Mouse (Mus musculus): Measurements from ENCODE around the gene Coro1b. TPM values are rescaled to one million over a fixed set of nuclear protein-coding genes. Genes with fewer than 3 reads are reported as not detected.
A peak's percentile ranks its signal among the peaks of the same experiment; 100 is the strongest.
"Not testable (repeated sequence)": the region's sequence is repeated elsewhere in the genome, so short reads cannot be mapped to it uniquely, and the experiment has no call there.

Coro1b gene
- polyA plus RNA-seq, 1 experiment from 2014 or later: 143 TPM

DNA sequence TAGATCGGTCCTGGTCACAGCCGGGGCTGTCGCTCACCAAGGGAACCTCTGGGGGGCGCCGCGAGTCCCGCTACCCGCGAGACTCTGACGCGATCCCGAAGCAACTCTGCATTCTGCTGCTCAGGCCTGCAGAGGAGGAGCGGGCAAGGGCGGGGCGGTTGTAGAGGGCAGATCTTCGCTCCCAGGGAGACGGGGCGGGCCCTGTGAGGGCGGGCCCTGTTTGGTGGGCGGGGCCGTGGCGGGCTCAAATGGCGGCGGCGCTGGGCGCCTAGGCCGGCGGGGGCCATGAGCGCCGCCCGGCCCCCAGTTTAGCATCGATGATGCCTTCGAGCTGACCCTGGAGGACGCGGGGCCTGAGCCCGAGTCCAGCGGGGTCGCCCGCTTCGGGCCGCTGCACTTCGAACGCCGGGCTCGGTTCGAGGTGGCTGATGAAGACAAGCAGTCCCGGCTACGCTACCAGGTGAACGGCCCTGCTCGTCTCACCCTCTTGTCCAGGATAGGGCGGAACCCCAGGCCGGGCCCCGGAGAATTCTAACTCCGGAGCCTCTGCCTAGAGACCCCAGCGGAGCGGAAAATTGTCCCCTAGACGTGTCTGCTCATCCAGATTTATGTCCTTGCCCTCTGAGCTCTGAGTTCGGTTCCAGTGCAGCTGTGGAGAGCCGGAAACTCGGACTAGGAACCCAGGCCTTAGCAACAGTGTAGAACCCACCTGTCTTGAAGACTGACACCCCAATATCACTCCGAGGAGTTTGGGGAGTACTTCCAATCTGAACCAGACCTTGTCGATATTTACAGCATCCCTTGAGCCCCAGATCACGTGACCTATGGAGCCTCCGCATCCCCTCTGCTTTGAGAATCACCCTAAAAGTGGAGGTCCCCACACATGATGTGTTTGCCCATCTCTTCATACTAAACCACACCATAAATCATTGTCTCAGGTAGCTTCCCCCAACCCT lies 22.4 kb upstream of the Coro1b start, which contains the start of gene Aip:
Aip (minus strand) TSS at position 118 of the 956 bp plus-strand sequence.
- Histone ChIP-seq H3K36me3 (ENCODE audit: control insufficient read depth, insufficient read depth) (peaks cover 5% of the 10 kb centered on the region; the same call in 1 of the 2 replicates), H3K4me2 (ENCODE audit: low read length) (peak within 1 kb of the TSS; percentile 68), H3K9me3 (ENCODE audit: control insufficient read depth, low read length) (no peaks in the 10 kb centered on the region), H3K4me1 (replicated peaks; ENCODE audit: control insufficient read depth, insufficient read depth, low read length) (peaks cover 13% of the 10 kb centered on the region), H3K4me3 (replicated peaks; ENCODE audit: low read length) (peak within 1 kb of the TSS; percentile 75), H3K27me3 (replicated peaks; ENCODE audit: control insufficient read depth, insufficient read depth, low read length) (no peaks in the 10 kb centered on the region), H3K9ac (replicated peaks; ENCODE audit: low read depth, low read length) (peak within 1 kb of the TSS; percentile 78), H3K27ac (ENCODE audit: low read length) (peak within 1 kb of the TSS; percentile 19; the same call in 1 of the 2 replicates)
- ATAC-seq: peak; percentile 93
- WGBS: under 1% methylated on average over 59 of the region's 64 CpGs

DNA sequence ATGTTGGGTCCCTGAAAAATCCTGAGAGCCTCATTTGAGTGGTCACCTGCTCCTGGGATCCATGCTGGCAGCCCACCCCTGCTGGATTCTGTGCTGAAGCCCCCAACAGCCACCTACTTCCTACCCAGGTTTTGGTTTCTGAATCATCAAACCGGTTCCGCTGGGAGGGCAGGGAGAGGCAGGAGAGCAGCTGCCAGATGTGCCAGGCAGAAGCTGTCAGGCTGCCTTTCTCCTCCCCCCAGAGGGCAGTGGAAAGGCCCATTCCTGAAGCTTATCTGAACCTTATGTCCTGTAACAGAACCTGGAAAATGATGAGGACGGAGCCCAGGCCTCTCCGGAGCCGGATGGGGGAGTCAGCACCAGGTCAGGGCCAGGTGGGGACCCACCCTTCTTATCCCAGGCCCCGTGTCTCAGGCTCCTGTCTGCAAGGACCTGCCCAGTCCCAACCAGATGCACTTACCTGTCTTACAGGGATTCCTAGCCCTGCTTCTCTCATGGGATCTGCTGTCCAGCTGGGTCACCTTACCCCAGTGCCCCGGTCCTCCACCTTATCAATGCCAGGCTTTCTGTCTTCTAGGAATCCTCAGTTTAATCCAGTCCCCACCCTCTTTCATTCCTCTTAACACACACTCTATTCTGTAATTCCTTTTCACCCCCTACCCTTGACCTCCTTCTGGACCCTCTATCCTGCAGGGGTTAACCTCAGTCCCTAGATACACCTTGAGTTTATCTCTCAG lies 21.5 kb upstream of the Coro1b start:
- WGBS: 61% methylated on average over 7 of the region's 7 CpGs
- Histone ChIP-seq H3K4me3 (replicated peaks; ENCODE audit: low read length) (peak overlapping the region; percentile 75), H3K27ac (ENCODE audit: low read length) (no peak overlapping the region), H3K9me3 (ENCODE audit: control insufficient read depth, low read length) (no peaks in the 10 kb centered on the region), H3K36me3 (ENCODE audit: control insufficient read depth, insufficient read depth) (peaks cover 12% of the 10 kb centered on the region), H3K27me3 (replicated peaks; ENCODE audit: control insufficient read depth, insufficient read depth, low read length) (no peaks in the 10 kb centered on the region), H3K9ac (replicated peaks; ENCODE audit: low read depth, low read length) (peak overlapping the region; percentile 78), H3K4me2 (ENCODE audit: low read length) (peak overlapping the region; percentile 68), H3K4me1 (replicated peaks; ENCODE audit: control insufficient read depth, insufficient read depth, low read length) (peaks cover 13% of the 10 kb centered on the region)
- no peak for ATAC-seq

DNA sequence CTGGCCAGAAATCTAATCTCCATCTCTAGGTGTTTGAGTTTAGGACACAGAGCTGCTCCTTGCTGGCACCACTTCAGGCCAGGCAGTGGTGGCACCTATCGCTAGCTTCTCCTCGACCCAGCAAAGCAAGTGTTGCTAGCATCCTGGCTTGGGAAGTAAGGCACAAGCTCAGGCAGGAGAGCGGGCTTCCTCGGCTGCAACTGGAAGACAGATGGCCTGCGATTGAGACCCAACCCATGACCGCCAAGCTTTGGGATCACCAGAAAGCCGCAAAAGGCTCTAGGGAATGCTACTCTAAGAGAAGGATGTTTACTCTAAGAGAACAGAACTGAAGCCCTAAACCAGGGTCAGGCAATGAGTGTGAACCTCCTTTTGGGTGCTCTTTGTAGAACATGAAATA lies 19.0 kb upstream of the Coro1b start:
- WGBS: 97% methylated on average over 7 of the region's 7 CpGs
- H3K27me3 ChIP-seq (replicated peaks; ENCODE audit: control insufficient read depth, insufficient read depth, low read length): no peaks in the 10 kb centered on the region
- H3K36me3 ChIP-seq (ENCODE audit: control insufficient read depth, insufficient read depth): peaks cover 16% of the 10 kb centered on the region
- no peaks in the 10 kb centered on the region for H3K9me3 ChIP-seq (ENCODE audit: control insufficient read depth, low read length)
- no peak overlapping the region for H3K4me3 ChIP-seq (replicated peaks; ENCODE audit: low read length)
- ATAC-seq: no peak
- no peak overlapping the region for H3K27ac ChIP-seq (ENCODE audit: low read length)
- peaks cover 13% of the 10 kb centered on the region for H3K4me1 ChIP-seq (replicated peaks; ENCODE audit: control insufficient read depth, insufficient read depth, low read length)
- no peak overlapping the region for H3K4me2 ChIP-seq (ENCODE audit: low read length)
- no peak overlapping the region for H3K9ac ChIP-seq (replicated peaks; ENCODE audit: low read depth, low read length)

DNA sequence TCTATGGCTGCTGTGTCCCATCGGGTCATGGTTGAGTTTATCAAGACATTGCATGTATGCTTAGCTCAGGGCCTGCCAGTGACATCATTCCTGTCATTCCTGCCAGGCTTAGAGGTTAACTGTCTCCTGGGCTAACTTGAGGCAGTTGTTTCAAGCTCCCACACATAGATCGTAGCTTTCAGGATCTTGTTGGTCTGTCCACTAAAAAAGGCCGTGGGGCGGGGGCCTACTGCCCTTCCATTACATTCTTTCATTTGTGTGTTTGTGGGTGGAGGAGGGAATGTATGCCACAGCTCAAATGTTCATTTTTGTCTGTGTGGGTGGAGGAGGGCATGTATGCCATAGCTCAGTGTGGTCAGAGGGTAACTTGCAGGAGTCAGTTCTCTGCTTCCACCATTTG lies 18.3 kb upstream of the Coro1b start:
- Histone ChIP-seq H3K4me3 (replicated peaks; ENCODE audit: low read length) (no peak overlapping the region), H3K4me2 (ENCODE audit: low read length) (no peak overlapping the region), H3K4me1 (replicated peaks; ENCODE audit: control insufficient read depth, insufficient read depth, low read length) (peaks cover 12% of the 10 kb centered on the region), H3K36me3 (ENCODE audit: control insufficient read depth, insufficient read depth) (peaks cover 16% of the 10 kb centered on the region), H3K27me3 (replicated peaks; ENCODE audit: control insufficient read depth, insufficient read depth, low read length) (no peaks in the 10 kb centered on the region), H3K9ac (replicated peaks; ENCODE audit: low read depth, low read length) (no peak overlapping the region), H3K9me3 (ENCODE audit: control insufficient read depth, low read length) (no peaks in the 10 kb centered on the region), H3K27ac (ENCODE audit: low read length) (no peak overlapping the region)
- WGBS: 93% methylated on average over 4 of the region's 4 CpGs
- no peak for ATAC-seq

DNA sequence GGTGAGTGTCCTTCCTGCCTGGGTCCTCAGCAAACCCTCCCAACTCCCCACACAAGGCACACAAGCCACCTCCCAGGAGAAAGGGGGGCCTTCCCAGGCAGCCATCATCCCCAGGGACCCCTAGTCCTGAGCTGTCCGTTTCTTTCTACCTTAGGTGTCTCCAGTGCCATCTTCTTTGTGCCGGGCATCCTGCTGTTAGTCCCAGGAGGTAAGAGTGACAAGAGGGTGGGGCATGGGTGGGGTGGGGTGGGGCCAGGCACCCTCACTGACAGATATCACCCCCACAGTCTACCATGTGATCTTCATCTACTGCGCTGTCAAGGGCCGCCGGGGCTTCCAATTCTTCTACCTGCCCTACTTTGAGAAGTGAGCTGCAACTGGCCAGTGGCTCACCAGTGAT lies 17.3 kb upstream of the Coro1b start:
- no peak overlapping the region for H3K27ac ChIP-seq (ENCODE audit: low read length)
- no peaks in the 10 kb centered on the region for H3K27me3 ChIP-seq (replicated peaks; ENCODE audit: control insufficient read depth, insufficient read depth, low read length)
- peaks cover 16% of the 10 kb centered on the region for H3K36me3 ChIP-seq (ENCODE audit: control insufficient read depth, insufficient read depth)
- no peak overlapping the region for H3K4me2 ChIP-seq (ENCODE audit: low read length)
- peaks cover 11% of the 10 kb centered on the region for H3K4me1 ChIP-seq (replicated peaks; ENCODE audit: control insufficient read depth, insufficient read depth, low read length)
- H3K9ac ChIP-seq (replicated peaks; ENCODE audit: low read depth, low read length): no peak overlapping the region
- WGBS: 93% methylated on average over 5 of the region's 5 CpGs
- H3K9me3 ChIP-seq (ENCODE audit: control insufficient read depth, low read length): no peaks in the 10 kb centered on the region
- ATAC-seq: no peak
- no peak overlapping the region for H3K4me3 ChIP-seq (replicated peaks; ENCODE audit: low read length)

DNA sequence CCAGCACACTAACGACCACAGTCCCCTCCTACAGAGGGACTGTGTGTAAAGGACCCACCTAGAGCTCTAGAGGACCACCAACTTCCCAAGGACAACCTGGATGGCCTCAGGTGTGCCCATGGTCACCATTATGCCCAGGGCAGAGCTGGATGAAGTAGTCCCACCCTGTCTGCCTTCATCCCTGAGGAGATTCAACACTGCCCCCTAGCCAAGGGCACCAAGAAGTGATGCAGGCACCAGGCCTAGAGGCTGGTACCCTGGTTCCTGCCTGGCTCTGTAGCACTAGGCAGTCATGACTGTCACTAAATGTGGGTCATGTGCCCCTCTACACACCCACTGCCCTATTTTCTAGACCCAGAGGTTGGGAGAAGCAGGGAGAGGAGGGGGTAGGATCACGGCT lies 16.7 kb upstream of the Coro1b start:
- 97% methylated on average over 2 of the region's 2 CpGs for WGBS

DNA sequence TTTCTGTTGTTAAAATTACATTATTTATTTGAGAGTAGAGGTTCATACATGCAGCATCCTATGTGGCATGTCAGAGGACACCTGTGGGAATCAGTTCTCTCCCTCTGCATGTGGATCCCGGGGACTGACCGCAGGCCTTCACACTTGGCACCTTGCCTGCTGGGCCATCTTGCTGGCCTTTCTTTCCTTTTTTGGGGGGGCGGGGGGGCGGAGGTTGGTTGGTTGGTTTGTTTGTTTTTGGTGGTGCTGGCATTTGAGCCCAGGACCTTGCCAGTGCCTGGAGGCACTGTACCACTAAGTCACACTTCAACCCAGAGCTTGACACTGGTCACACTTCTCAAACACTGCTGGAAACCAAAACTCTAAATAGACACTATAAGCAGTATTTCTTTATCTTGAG lies 14.1 kb upstream of the Coro1b start:
- Histone ChIP-seq H3K4me2 (ENCODE audit: low read length) (no peak overlapping the region), H3K9me3 (ENCODE audit: control insufficient read depth, low read length) (no peaks in the 10 kb centered on the region), H3K4me3 (replicated peaks; ENCODE audit: low read length) (no peak overlapping the region), H3K27me3 (replicated peaks; ENCODE audit: control insufficient read depth, insufficient read depth, low read length) (no peaks in the 10 kb centered on the region), H3K9ac (replicated peaks; ENCODE audit: low read depth, low read length) (no peak overlapping the region), H3K27ac (ENCODE audit: low read length) (no peak overlapping the region), H3K36me3 (ENCODE audit: control insufficient read depth, insufficient read depth) (peaks cover 11% of the 10 kb centered on the region), H3K4me1 (replicated peaks; ENCODE audit: control insufficient read depth, insufficient read depth, low read length) (no peaks in the 10 kb centered on the region)
- ATAC-seq: no peak
- WGBS: 94% methylated on average over 4 of the region's 4 CpGs

More for the DNA sequence above, 16.7 kb upstream of the Coro1b start:
- Histone ChIP-seq H3K9ac (replicated peaks; ENCODE audit: low read depth, low read length) (no peak overlapping the region), H3K4me2 (ENCODE audit: low read length) (no peak overlapping the region), H3K4me3 (replicated peaks; ENCODE audit: low read length) (no peak overlapping the region), H3K27me3 (replicated peaks; ENCODE audit: control insufficient read depth, insufficient read depth, low read length) (no peaks in the 10 kb centered on the region), H3K36me3 (ENCODE audit: control insufficient read depth, insufficient read depth) (peaks cover 16% of the 10 kb centered on the region), H3K9me3 (ENCODE audit: control insufficient read depth, low read length) (no peaks in the 10 kb centered on the region), H3K27ac (ENCODE audit: low read length) (no peak overlapping the region), H3K4me1 (replicated peaks; ENCODE audit: control insufficient read depth, insufficient read depth, low read length) (peaks cover 5% of the 10 kb centered on the region)
- no peak for ATAC-seq

DNA sequence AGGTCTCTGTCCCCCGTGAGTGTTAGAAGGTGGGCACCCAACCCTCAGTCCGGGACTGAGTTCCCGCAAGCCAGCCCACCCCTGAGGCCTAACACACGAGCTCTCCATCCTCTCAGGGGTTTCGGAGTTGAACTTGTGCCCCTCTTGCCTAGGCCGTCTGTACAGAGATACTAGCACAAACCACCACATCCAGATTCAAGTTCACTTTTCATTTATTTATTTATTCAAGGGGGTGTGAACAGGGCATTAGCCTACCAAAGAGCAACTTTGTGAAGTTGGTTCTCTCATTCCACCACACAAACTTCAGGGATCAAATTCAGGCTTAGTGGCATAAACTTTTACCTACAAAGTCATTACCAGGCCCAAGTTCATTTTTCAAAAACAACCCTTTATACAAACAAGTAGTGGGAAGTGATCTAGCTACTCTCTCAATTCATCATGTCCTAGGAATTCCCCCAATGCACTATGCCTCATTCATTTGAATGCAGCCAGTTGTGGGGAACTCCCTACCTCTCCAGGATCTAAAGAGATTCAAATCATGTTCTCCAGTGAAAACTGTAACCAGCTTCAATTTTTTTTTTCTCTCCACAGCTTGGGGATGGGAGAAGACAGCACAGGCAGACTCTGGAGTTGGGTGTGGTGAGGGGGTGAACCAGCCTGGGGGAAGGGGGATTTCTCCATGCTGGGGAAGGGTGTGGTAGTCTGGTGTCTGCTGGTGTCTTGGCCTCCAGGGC lies 13.0 kb upstream of the Coro1b start:
- ATAC-seq; H3K4me2 ChIP-seq (ENCODE audit: low read length); H3K4me3 ChIP-seq (replicated peaks; ENCODE audit: low read length); H3K27me3 ChIP-seq (replicated peaks; ENCODE audit: control insufficient read depth, insufficient read depth, low read length); H3K9me3 ChIP-seq (ENCODE audit: control insufficient read depth, low read length); H3K4me1 ChIP-seq (replicated peaks; ENCODE audit: control insufficient read depth, insufficient read depth, low read length); H3K9ac ChIP-seq (replicated peaks; ENCODE audit: low read depth, low read length); H3K27ac ChIP-seq (ENCODE audit: low read length): not testable (repeated sequence)
- peaks cover 10% of the 10 kb centered on the region for H3K36me3 ChIP-seq (ENCODE audit: control insufficient read depth, insufficient read depth)
- 89% methylated on average over 6 of the region's 6 CpGs for WGBS

DNA sequence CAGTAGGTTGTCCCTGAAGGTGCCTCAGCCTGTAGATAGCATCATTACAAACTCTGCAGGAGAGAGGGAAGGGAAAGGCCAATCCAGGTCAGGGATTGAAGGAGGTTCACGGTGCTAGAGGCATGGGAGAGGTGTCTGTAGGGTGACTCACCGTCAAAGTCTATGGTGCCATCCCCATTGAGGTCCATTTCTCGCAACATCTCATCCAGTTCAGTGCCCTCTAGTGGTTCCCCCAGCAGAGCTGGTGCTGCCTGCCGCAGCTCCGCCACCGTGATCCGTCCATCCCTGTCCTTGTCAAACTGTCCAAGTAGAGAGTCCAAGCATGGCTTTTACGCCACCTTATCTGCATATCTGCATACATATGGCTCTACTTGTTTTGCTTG lies 12.5 kb upstream of the Coro1b start:
- H3K4me2 ChIP-seq (ENCODE audit: low read length); H3K9ac ChIP-seq (replicated peaks; ENCODE audit: low read depth, low read length); H3K27me3 ChIP-seq (replicated peaks; ENCODE audit: control insufficient read depth, insufficient read depth, low read length); H3K9me3 ChIP-seq (ENCODE audit: control insufficient read depth, low read length); H3K4me1 ChIP-seq (replicated peaks; ENCODE audit: control insufficient read depth, insufficient read depth, low read length); ATAC-seq; H3K4me3 ChIP-seq (replicated peaks; ENCODE audit: low read length); H3K27ac ChIP-seq (ENCODE audit: low read length): not testable (repeated sequence)
- peaks cover 10% of the 10 kb centered on the region for H3K36me3 ChIP-seq (ENCODE audit: control insufficient read depth, insufficient read depth)
- WGBS: 18% methylated on average over 8 of the region's 8 CpGs
